Mouse (Mus musculus) layer of hippocampus, postnatal 14 days (tissue): ENCODE data around the gene Dlk1. TPM values are rescaled to one million over a fixed set of nuclear protein-coding genes. Genes with fewer than 3 reads are reported as not detected.
"Not testable (repeated sequence)": the region's sequence is repeated elsewhere in the genome, so short reads cannot be mapped to it uniquely, and the experiment has no call there.

Experiments used
- DNase-seq, 2 experiments: peaks; one replicate each; pipeline ENCODE4 v3.0.0; 2021 to 2022; ENCODE audit warnings: low spot score in 2 of 2, mixed read lengths in 1 of 2
- total RNA-seq, 2 experiments: library from RNA; stranded (reverse); gene quantifications; 2 replicates each; pipeline ENCODE4 v1.2.3; 2021

The Dlk1 gene
- total RNA-seq, 2 experiments from 2014 or later, result 1.9 to 2.3 TPM

DNA sequence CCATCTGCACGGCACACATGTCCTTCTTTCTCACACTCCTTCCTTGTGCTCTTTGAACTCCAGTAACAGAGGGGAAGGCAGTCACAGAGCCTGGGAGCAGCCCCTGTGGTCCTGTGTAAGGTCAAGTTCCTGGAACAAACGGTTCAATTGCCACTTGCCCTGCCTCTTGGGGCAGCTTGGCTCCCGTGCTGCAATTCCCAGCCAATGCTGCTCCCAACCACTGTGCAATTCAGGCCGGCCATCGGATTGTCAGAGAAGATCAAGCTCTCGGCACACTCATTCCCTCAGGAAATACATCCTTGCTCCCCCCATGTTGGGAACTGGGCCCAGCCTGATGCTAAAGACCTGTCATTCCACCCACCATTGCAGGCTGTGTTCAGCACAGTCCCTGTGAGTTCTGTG is 21.0 kb downstream of the Dlk1 start:
- no peak for DNase-seq

DNA sequence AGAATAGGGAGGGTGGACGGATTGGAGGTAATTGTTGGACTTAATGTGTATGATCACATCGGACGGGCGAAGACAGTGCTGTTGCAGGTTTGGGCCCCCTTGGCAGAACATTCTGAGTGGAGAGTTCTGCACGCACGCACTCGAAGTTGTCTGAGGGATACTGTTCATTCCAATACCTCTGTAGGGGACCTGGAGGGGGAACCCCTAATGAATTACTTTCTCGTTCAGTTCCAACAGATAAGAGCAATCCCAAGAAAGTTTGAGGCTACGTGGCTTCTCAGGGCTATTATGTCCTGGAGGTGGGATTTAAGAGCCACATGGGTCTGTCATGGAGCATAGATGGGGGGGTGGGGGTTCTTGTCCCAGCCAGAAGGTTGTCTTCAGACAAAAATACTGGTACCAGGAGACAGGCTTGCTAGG is 21.6 kb downstream of the Dlk1 start:
- DNase-seq, result no peak

DNA sequence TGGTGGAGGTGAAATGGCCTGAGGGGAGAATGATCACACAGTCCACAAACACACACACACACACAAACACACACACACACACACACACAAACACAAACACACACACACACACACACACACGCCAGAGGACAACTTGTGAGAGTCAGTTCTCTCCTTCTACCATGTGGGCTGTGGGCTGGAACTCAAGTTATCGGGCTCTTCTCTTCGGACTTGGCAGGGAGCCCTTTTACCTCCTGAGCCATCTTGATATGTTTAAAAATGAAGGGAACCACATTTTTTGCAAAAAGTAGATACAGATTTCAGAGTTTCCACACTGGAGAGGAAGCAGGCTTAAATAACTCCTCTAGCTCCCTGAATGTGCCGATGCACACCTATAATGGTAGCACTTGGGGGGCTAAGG is 22.9 kb downstream of the Dlk1 start:
- no peak for DNase-seq

DNA sequence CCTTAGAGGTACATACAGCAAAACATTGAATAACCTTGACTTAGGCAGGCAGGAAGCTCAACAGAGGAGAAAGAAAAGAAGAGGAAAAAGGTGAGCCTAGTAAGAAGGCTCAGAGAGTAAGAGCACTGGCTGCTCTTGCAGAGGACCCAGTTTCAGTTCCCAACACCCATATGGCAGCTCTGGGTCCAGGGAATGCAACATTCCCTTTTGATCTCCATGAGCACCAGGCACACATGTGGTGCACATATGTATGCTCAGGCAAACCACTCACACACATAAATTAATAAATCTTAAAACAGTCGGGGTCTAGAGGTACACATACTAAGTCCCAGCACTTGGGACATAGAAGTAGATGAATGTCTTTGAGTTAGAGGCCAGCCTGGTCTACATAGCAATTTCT is 33.9 kb downstream of the Dlk1 start:
- DNase-seq, result not testable (repeated sequence)

DNA sequence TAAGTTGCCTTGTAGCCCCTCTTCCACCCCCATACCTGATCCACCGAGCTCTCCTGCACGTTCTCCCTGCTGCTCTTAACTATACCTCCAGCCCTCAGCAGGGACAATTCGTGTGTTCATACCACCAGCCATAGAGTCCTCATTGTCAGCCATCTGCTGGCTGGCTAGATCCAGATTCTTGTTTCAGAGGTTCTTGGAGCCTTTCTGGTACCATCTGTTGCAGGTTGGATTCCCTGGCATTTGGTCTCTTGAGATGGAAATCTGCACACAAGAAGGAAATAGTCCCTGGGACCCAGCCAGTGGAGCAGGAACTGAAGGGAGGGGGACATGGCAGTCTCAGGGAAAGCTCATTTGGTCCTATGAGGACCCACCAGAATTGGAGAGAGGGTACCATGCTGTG is 39.1 kb downstream of the Dlk1 start:
- peak; percentile 29 to 67 for DNase-seq

DNA sequence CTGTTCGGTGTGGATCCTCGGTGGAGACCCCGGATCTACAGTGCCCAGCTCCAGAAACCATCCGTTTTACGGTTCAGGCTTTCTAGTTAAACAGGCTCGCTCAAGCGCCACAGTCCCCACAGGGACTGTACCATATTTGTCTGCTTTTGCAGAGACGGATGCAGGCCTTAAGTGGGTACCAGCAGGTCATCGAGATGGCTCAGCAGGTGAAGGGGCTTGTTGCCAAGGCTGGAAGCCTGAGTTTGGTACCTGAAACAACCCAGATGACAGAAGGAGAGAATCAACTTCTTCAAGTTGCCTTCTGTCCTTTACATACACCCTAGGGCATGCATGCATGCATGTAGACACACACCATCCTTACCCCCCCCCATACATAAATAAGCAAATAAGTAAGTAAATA is 40.8 kb downstream of the Dlk1 start:
- DNase-seq, result no peak

DNA sequence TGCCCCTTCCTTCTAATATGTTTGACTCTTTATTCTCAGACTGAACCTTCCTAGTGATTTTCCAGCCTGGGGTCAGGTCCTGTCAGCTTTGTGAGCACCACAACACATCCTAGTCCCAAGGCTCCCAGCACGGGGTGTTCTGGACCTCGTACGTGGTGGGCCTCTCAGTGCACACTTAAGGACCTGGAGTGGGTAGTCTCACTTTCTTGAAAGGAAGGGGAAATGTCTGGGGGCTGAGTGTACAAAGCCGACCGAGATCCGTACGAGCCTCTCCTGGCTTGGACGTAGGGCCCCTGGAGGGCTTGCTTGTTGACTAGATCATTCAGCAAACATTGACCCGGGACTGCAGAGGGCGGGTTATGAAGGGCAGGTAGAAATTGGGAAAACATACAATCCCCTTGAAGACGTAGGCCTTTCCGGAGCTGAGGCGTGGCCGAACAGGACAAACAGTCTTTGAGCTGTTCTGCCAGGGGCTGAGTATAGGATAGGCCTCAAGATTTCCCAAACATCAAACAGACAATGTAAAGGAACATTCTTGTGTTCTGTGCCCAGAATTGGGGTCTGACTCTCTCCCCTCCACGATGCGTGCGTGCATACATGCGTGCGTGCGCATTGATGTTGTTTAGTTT is 42.5 kb downstream of the Dlk1 start:
- no peak for DNase-seq

DNA sequence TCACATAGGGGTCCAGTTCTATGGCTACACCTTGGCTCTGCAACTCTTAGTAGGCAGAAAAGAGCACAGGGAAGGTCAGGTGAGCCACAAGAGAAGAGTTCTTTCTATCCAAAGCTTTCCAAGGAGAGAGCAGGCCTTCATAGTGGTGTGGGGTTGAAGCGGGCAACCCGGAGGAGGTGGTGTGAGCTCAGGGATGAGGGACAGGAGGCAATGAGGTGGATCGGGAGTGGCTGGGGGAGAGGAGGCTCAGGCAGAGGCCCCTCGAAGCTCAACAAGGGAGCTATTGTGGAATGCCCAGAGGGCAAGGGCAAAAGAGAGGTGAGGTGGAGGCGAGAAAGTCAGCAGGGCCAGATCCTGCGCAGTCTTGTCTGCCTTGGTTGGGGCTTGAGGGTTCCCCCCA is 43.8 kb downstream of the Dlk1 start:
- no peak for DNase-seq

DNA sequence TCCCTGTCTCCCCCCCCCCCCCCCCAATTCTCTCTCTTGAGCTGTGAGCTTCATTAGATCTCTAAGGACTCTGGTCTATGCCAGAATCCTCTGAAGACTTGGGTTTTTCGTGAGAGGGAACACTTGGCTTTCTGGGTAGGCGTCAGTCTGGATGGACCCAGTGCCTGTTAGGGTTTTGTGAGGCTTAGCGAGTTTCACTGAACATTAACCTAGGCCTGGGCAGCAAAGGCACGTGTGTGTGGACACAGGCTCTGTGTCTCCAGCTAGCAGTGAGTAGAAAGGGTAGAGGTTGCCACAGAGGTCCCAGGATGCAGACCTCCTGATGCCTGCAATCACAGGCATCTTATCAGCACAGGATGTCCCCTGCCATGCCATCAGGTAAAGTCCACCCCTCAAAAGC is 48.4 kb downstream of the Dlk1 start:
- no peak for DNase-seq

DNA sequence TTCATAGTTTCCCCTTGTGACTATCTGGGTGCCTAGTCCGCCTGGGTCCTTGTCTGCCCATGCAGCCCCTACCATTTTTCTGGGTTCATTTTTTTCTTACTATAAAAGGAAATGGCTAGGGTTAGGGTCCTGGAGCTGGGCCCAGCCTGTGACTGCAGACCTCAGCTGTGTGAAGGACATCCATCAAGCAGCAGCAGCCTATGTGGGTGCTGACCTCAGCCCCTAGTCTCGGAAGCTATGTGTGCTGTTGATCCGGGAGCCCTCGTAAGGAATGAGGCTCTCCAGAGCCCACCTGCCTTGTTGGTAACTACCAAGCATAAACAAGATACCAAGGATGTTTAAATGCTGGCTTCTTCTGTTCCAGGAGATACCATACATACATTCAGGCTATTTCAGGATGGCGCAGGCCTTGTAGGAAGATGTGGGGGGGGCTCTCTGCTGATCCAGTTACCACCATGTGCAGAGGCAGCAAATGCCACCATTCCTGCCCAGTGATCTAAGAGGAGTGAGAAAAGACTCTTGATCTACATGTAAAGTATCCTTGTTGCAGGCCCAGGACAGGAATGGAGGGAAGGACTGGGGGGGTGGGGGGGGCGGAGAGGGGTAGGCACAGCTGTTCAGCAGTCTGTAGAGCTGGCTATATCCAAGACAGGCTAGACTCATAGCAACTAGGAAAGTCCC is 49.9 kb downstream of the Dlk1 start:
- DNase-seq, result no peak

DNA sequence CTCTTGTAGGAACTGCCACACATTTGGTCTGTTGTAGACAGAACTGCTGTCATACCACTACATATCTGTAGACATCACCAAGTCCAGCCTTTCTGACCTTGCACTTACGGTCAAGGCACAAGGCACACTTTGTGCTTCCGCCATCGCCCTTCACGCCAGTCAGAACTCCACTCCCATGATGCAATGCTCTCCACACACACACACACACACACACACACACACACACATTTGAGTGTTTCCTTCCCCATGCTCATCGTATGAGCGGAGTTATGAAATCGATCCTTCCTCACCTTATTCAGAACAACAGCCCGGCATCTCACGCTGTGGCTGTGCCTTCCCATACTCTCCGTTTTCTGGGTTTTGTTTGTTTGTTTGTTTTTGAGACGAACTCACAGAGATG is 55.1 kb downstream of the Dlk1 start:
- DNase-seq, result no peak

DNA sequence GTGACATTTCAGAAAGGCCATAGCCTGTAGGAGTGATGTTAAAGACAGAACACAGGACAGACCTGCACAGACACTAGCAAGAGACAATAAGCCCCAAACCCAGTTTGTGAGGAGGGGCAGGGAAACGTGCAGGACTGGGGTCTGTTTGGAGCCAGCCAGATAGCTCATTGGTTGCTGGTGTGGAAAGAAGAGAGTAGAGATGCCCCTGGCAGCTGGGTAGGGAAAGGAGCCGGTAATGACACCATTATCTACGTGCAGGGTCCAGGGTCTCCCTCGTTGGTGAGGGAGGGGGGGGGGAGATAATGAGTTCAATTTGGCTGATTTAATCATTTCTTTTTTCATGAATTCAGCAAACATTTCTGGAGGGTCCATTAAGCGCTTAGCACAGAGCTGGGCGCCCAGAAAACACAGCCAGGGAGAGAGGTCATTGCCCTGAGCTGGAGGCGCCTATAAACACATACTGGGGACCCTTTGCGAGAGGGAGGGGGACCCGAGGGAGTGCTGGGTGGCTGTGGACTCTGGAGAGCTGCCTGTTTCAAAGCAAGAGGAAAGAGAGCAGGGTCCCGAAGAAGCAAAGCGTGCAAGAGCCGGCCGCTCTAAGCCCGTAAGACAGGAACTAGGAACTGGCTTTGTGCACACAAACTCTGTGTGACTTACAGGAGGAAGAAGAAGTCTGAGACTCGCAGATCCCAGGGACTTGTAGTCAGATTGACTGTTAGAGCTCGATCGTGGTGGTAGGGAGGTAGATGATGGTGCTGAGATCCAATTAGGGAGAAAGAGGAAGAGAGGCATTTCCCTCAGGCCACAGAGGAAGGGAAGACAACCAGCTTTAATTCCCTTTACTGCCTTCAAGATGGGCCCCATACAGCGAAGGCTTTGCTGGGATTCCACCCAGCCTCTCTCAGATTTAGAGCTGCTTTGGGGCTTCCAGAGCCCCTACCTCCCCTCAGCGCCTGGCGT is 56.2 kb downstream of the Dlk1 start:
- DNase-seq, result no peak

DNA sequence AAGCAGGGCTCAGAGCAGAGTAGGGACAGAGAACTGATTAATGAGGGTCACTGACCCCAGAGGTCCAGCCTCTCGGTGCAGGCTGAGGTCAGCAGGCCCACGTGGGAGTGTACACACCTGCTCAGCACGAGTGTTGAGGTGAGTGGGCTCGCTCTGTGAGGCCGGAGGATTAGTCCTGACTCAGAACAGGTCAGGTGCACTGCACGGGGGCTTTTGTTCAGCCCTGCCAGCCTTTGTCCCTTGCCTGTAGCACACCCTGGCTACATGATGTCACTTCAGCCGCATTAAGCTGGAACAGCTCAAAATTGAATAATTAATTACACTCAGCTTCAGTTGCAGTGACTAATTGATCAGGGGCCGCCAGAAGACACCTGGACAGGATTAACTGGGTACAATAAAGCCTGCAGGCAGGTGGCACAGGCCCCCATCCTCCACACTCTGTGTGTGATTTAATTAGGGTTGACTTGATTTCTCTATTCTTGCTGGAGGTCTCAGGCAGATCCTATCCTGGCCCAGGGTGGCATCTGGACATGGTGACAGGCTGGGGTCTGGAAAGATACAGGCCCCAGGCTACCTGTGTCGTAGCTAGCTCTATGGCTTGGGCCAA is 57.0 kb downstream of the Dlk1 start:
- no peak for DNase-seq

DNA sequence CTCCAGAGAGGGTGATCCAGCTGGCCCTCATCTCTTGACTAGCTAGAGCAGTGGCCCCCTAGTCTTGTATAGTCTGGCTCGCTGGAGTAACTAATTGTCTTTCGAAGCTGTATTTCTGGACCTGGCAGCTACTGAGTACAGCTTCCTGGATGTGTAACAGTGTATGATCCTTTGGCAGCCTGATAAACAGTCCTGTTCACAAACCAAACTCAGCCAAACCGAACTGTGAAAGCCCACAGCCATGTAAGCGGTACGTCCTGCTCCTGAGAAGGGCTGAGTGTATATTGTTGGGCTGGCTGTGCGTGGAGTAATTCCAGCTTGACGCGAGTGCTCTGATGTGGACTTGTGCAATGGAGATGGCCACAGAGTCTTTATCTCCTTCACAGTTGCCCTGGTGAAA is 57.6 kb downstream of the Dlk1 start:
- peak in 1 of 2 experiments; percentile 9 for DNase-seq

DNA sequence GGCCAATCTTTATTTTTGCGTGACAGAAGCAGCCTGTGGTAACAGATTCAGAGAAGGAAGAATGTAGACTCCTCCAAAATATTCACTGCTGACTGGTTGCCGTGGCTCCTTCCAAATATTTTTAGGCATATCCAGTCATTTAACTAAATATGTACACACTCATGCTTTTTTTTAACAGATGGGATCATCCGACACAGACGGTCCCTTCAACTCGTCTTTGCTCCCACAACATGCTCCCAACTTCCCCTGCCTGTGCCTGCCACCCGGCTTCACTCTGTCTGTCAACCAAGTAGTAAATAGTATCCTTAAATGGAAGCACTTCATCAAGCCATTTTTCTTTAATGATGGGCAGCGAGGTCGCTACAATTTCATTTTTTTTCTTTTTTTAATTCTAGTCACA is 58.8 kb downstream of the Dlk1 start:
- DNase-seq, result peak; percentile 40 to 80

DNA sequence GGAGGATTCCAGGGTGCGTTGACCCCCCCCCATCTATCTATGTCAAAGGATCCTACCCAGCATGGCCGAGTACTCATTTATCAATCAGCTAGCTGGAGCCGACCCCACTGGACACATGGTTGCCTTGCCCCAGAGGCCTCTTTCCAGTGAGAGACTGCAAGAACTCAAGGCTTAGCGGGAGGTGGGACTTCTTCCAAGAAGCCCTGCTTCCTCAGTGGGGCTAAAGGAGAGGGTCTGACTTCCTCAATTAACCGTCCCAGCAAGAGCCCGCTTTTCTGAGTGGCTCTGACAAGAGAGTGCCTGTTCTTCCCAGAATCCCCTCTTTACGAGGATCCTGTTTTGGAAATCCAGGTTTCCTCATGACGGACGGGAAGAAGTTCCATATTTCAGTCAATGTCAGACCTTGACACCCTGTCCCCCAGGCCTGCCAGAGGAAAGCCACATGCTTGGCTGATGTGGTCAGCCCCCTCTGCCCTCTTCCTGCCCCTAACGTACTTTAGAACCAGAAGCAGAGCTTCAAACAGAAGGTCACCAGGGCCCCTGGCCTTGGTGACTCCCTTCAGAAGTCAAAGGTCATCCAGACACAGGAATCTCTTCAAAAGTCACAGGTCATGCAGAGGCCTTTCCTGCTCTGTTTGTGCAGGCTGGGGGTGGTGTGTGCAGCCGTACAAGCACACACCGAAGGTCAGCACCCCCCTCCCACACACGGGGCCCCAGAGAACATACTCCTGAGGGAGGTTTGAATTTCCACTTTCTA is 59.7 kb downstream of the Dlk1 start:
- no peak for DNase-seq

Other genes starting within 250 kb of the Dlk1 start
- gene Rtl1, start 147.5 kb downstream of the Dlk1 start, total RNA-seq, result under 1 TPM; 0.05 to 0.14 TPM